Mouse (Mus musculus) leukemia stem cell, adult 10-12 weeks (primary cell): ENCODE measurements around the gene Pmel. TPM values are rescaled to one million over a fixed set of nuclear protein-coding genes. Genes with fewer than 3 reads are reported as not detected.

Experiments used
- polyA plus RNA-seq: library from polyadenylated mRNA; stranded (reverse); fragments of >175 nt; gene quantifications from 2 replicates; pipeline ENCODE4 v1.2.3, GENCODE M21; 2012; ENCODE audit warnings: low replicate concordance

Gene Pmel
- polyA plus RNA-seq: 0.14 TPM in 1 of 2 replicates, not detected in the other

GRCm38 (mm10) chr10:128703895-128704294 is at the start of gene Pmel:
TSS of gene Pmel (plus strand) at chr10:128704195.

GRCm38 (mm10) chr10:128673763-128674468 is 30.1 kb upstream of the Pmel start, which contains the start of gene Suox:
TSS of gene Suox (minus strand) at chr10:128674073.

GRCm38 (mm10) chr10:128695992-128696807 is 7.8 kb upstream of the Pmel start, which contains the start of gene Rab5b:
TSS of gene Rab5b (minus strand) at chr10:128696264.

GRCm38 (mm10) chr10:128704491-128705316 is 709 bp downstream of the Pmel start, which contains the start of gene Cdk2:
TSS of gene Cdk2 (minus strand) at chr10:128705031.

GRCm38 (mm10) chr10:128744680-128745601 is 40.9 kb downstream of the Pmel start, which contains the start of gene Dgka:
TSS of gene Dgka (minus strand) at chr10:128744855.

GRCm38 (mm10) chr10:128747646-128748251 is 43.8 kb downstream of the Pmel start, which contains the start of gene Pym1:
TSS of gene Pym1 (plus strand) at chr10:128747889.

Other genes starting within 250 kb of the Pmel start
- gene Smarcc2, start 244.9 kb upstream of the Pmel start, polyA plus RNA-seq: 223 and 234 TPM in 2 replicates
- 27.3 and 134 TPM in 2 replicates for gene Myl6, start 210.1 kb upstream of the Pmel start, polyA plus RNA-seq
- gene Myl6b, start 205.5 kb upstream of the Pmel start, polyA plus RNA-seq: 6.8 and 8.3 TPM in 2 replicates
- gene Esyt1, start 178.3 kb upstream of the Pmel start, polyA plus RNA-seq: 64.0 and 113 TPM in 2 replicates
- 17.8 and 33.1 TPM in 2 replicates for gene Zc3h10, start 156.4 kb upstream of the Pmel start, polyA plus RNA-seq
- gene Rpl41, start 154.9 kb upstream of the Pmel start, polyA plus RNA-seq: 1,968 and 2,386 TPM in 2 replicates
- gene Pa2g4, start 138.2 kb upstream of the Pmel start, polyA plus RNA-seq: 485 and 726 TPM in 2 replicates
- 0.35 and 0.77 TPM in 2 replicates for gene Erbb3, start 114.5 kb upstream of the Pmel start, polyA plus RNA-seq
- 275 and 2,118 TPM in 2 replicates for gene Rps26, start 77.4 kb upstream of the Pmel start, polyA plus RNA-seq
- 1.4 and 2.2 TPM in 2 replicates for gene Ikzf4, start 58.2 kb upstream of the Pmel start, polyA plus RNA-seq
- gene Suox, start 30.1 kb upstream of the Pmel start, polyA plus RNA-seq: 0.64 and 3.0 TPM in 2 replicates
- 9.7 and 12.3 TPM in 2 replicates for gene Rab5b, start 7.9 kb upstream of the Pmel start, polyA plus RNA-seq
- 14.9 and 21.2 TPM in 2 replicates for gene Cdk2, start 836 bp downstream of the Pmel start, polyA plus RNA-seq
- 4.5 and 5.3 TPM in 2 replicates for gene Dgka, start 40.7 kb downstream of the Pmel start, polyA plus RNA-seq
- gene Pym1, start 43.7 kb downstream of the Pmel start, polyA plus RNA-seq: 178 and 186 TPM in 2 replicates
- gene Mmp19, start 86.7 kb downstream of the Pmel start, polyA plus RNA-seq: 0.26 and 0.43 TPM in 2 replicates
- 6.1 and 25.6 TPM in 2 replicates for gene Dnajc14, start 99.9 kb downstream of the Pmel start, polyA plus RNA-seq
- gene Tmem198b, start 100.2 kb downstream of the Pmel start, polyA plus RNA-seq: 0.89 and 1.4 TPM in 2 replicates
- gene Sarnp, start 113.1 kb downstream of the Pmel start, polyA plus RNA-seq: 0.41 and 5.4 TPM in 2 replicates
- 2.6 and 17.0 TPM in 2 replicates for gene Ormdl2, start 117.5 kb downstream of the Pmel start, polyA plus RNA-seq
- 1.5 and 1.6 TPM in 2 replicates for gene Gdf11, start 187.5 kb downstream of the Pmel start, polyA plus RNA-seq
- gene Cd63, start 196.8 kb downstream of the Pmel start, polyA plus RNA-seq: 0.96 and 1.1 TPM in 2 replicates
- 2.4 and 4.2 TPM in 2 replicates for gene Rdh5, start 218.7 kb downstream of the Pmel start, polyA plus RNA-seq
- 24.2 and 33.3 TPM in 2 replicates for gene Bloc1s1, start 219.8 kb downstream of the Pmel start, polyA plus RNA-seq
- gene Itga7, start 229.6 kb downstream of the Pmel start, polyA plus RNA-seq: 1.6 and 2.3 TPM in 2 replicates